Mouse (Mus musculus): ENCODE measurements at regions not wholly inside any gene's neighbourhood (a gene's known extent, or its start where the extent isn't known, plus 50 kb on each side); places are given as distances from the start of the nearest gene placed in this dataset.

DNA sequence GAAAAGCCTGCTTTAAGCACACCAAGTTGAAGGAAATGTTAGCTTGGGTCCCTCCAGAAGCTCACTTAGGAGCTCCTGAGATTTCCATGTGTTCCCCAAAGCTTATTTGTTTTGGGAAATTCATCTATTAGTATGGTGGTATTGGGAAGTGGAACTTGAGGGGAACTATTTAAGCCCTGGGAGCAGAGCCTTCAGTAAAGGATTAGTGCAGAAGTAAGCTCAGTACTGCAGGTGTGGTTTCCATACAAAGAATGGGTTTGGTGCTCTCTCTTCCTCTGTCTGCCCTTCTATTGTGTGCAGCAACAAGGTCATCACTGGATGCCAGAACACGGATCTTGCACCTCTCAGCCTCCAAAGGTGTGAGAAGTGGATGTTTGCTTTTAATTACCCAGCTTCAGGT is 57.2 kb downstream of the Foxa2 start:
- WGBS, result 47% methylated on average over 1 of the region's 1 CpGs
- Histone ChIP-seq H3K4me1 (ENCODE audit: control insufficient read depth, insufficient read depth, low read length) (no peaks in the 10 kb centered on the region), H3K27ac (ENCODE audit: control insufficient read depth, insufficient read depth, low read depth, low read length, poor library complexity) (no peak overlapping the region), H3K4me3 (replicated peaks; ENCODE audit: control insufficient read depth, low read depth, low read length) (no peak overlapping the region)
- no peak for TF ChIP-seq POLR2A (IDR thresholded peaks at IDR 0.05; ENCODE audit: borderline replicate concordance, control insufficient read depth, low read depth, low read length)
- no peak for TF ChIP-seq CTCF (IDR thresholded peaks at IDR 0.05; ENCODE audit: control insufficient read depth, insufficient read depth, low read length)

DNA sequence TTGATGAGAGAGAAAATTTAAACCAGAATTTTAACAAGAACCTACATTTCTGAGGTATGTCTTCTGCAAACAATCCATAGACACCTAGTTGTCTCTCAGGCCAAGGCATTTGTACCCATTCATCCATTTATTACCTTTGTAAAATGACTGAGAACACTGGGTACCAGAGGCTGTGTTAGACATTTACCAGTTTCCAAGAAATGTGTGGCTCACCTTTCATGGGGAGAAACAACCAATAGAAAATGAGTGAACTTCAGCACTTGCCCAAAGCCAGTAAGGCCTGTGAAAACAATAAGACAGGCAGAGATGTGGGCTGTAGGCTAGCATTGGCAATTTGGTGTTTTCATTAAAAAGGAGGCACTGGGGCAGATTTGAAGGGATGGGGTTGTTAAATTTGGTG is 58.2 kb downstream of the Foxa2 start:
- Histone ChIP-seq H3K4me3 (replicated peaks; ENCODE audit: control insufficient read depth, low read depth, low read length) (no peak overlapping the region), H3K4me1 (ENCODE audit: control insufficient read depth, insufficient read depth, low read length) (no peaks in the 10 kb centered on the region), H3K27ac (ENCODE audit: control insufficient read depth, insufficient read depth, low read depth, low read length, poor library complexity) (no peak overlapping the region)
- no peak for TF ChIP-seq CTCF (IDR thresholded peaks at IDR 0.05; ENCODE audit: control insufficient read depth, insufficient read depth, low read length)
- no peak for TF ChIP-seq POLR2A (IDR thresholded peaks at IDR 0.05; ENCODE audit: borderline replicate concordance, control insufficient read depth, low read depth, low read length)

DNA sequence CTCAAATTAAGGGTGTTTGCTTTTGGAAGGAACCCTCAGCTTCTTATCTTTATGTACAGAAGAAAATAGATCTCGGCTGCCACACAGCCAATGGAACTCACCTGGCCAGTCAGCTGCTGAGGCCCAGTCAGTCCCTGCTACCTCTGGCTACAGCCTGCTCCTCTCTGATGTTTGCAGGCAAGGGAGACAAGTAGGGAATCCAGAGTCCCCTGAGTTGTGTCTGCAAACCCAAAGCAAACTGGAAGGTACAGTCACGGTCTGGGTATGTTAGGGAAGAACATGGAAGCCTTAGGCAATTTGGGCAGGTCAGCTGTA is 61.6 kb downstream of the Foxa2 start:
- 65% methylated on average over 2 of the region's 2 CpGs for WGBS
- Histone ChIP-seq H3K4me1 (ENCODE audit: control insufficient read depth, insufficient read depth, low read length) (no peaks in the 10 kb centered on the region), H3K27ac (ENCODE audit: control insufficient read depth, insufficient read depth, low read depth, low read length, poor library complexity) (no peak overlapping the region), H3K4me3 (replicated peaks; ENCODE audit: control insufficient read depth, low read depth, low read length) (no peak overlapping the region)
- TF ChIP-seq CTCF (IDR thresholded peaks at IDR 0.05; ENCODE audit: control insufficient read depth, insufficient read depth, low read length), result no peak
- TF ChIP-seq POLR2A (IDR thresholded peaks at IDR 0.05; ENCODE audit: borderline replicate concordance, control insufficient read depth, low read depth, low read length), result no peak

DNA sequence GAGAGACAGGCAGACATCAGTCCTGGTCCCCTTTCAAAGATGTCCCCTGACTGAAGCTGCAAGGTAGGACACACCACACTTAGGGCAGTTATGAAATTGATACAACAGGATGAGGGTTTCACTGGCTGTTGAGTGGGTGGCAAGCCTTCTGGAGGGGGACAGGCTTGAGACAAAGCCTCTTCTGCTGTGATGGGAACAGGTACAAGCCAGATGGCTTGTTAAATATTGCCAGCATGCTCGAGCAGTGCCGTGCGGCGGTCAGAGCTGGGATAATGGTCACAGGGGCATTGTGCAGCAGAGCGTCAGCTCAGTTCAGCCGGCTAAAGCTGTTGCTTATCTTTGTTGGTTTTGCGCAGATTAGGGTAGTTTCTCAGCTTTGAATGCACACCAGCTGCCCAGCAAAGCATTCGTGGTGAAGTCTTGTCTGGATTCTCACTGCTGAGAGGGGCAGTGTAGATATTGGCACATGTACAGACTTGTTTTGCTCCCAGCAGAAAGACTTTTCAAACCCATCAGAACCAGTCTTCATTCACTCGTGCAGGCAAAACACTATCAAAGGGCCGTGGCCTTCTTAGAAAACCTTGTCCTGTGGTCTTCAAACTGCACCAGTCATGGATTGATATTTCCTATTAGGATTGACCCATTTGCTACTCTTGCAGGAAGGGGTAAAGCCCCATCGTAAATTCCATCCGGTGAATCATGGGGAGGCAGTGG is 62.1 kb downstream of the Foxa2 start:
- H3K4me3 ChIP-seq (replicated peaks; ENCODE audit: control insufficient read depth, low read depth, low read length), result no peak overlapping the region
- H3K4me1 ChIP-seq (ENCODE audit: control insufficient read depth, insufficient read depth, low read length), result no peaks in the 10 kb centered on the region
- no peak overlapping the region for H3K27ac ChIP-seq (ENCODE audit: control insufficient read depth, insufficient read depth, low read depth, low read length, poor library complexity)
- 66% methylated on average over 12 of the region's 12 CpGs for whole genome bisulfite sequencing
- TF ChIP-seq CTCF (IDR thresholded peaks at IDR 0.05; ENCODE audit: control insufficient read depth, insufficient read depth, low read length) (no peak), POLR2A (IDR thresholded peaks at IDR 0.05; ENCODE audit: borderline replicate concordance, control insufficient read depth, low read depth, low read length) (no peak)

DNA sequence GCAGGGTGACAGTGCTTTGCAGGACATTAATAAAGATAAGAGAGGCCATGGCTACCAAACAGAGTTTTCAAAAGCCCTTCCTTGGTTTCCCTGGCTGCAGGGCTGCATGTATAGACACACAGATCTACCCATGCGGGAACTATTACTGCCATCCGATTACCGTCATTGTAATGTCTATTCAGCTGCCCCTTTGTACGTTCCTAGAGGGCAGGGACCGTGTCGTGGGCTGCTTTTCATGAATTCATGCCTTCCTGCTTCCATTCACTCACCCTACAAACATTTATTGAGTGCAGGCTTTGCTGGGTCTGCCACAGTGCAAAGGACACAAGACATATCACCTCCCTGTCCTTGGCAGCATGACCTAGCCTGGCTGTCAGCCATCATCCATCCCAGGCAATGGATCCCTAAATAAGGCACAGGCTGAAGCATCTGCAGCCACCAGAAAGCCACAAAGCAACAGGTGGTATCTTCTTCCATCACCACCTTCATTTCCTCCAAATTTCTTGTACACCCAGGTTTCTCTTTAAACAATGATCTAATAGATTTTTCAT is 65.8 kb downstream of the Foxa2 start:
- TF ChIP-seq CTCF (IDR thresholded peaks at IDR 0.05; ENCODE audit: control insufficient read depth, insufficient read depth, low read length), result no peak
- TF ChIP-seq POLR2A (IDR thresholded peaks at IDR 0.05; ENCODE audit: borderline replicate concordance, control insufficient read depth, low read depth, low read length), result no peak
- H3K27ac ChIP-seq (ENCODE audit: control insufficient read depth, insufficient read depth, low read depth, low read length, poor library complexity), result no peak overlapping the region
- 79% methylated on average over 6 of the region's 6 CpGs for WGBS
- H3K4me3 ChIP-seq (replicated peaks; ENCODE audit: control insufficient read depth, low read depth, low read length), result no peak overlapping the region
- no peaks in the 10 kb centered on the region for H3K4me1 ChIP-seq (ENCODE audit: control insufficient read depth, insufficient read depth, low read length)

DNA sequence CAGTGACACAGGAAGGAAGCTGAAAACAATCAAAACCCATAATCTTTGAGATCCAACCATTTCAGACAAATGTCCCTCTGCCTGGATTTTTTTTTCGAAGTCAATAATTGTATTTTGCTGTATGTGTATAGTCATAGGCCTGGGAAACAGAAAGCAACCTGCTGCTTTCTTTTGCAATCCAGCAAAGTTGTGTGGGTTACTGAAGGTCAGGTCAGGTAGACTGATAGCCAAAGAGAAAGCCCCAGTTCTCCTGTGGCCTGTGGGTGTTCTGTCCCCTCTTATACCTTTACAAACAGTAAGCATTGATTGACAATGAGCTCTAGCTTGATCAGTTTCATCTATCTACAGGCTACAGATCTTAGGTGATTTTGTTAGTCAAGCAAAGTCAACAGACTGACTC is 66.4 kb downstream of the Foxa2 start:
- TF ChIP-seq CTCF (IDR thresholded peaks at IDR 0.05; ENCODE audit: control insufficient read depth, insufficient read depth, low read length), result no peak
- TF ChIP-seq POLR2A (IDR thresholded peaks at IDR 0.05; ENCODE audit: borderline replicate concordance, control insufficient read depth, low read depth, low read length), result no peak
- 71% methylated on average over 1 of the region's 1 CpGs for WGBS
- Histone ChIP-seq H3K4me3 (replicated peaks; ENCODE audit: control insufficient read depth, low read depth, low read length) (no peak overlapping the region), H3K4me1 (ENCODE audit: control insufficient read depth, insufficient read depth, low read length) (no peaks in the 10 kb centered on the region), H3K27ac (ENCODE audit: control insufficient read depth, insufficient read depth, low read depth, low read length, poor library complexity) (no peak overlapping the region)

DNA sequence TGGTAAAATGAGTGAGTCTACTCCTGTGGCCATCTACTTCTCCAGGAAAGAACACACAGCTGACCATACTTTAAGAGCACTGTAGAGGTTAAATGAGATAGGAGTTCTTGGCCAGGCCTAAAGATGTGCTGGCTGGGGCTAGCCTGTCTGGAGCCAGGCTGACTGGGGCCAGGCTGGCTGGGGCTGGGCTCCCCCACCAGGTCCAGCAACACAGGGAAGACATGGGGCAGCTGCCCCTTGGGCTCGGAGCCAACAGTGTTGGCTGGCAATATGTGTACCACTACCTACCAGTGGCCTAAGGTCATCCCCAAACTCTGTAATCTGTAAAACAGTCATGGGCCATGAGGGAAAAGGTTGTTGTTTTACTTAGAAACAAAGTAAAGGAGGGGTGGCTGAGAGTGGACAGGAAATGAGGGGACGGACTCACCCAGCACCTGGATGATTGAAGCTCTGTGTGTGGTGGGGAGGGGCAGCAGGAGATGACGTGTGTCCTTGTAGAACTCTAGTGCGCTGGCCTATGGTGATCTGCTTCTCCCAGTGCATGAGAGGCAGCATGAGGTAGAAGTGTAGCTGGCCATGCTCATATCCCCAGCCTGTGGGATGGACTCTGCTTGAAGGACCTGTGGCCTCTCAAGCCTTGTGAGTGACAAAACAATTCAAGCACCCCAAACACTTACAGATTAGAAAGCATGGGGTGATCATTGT is 67.0 kb downstream of the Foxa2 start:
- H3K4me1 ChIP-seq (ENCODE audit: control insufficient read depth, insufficient read depth, low read length), result no peaks in the 10 kb centered on the region
- H3K4me3 ChIP-seq (replicated peaks; ENCODE audit: control insufficient read depth, low read depth, low read length), result no peak overlapping the region
- TF ChIP-seq CTCF (IDR thresholded peaks at IDR 0.05; ENCODE audit: control insufficient read depth, insufficient read depth, low read length), result no peak
- no peak overlapping the region for H3K27ac ChIP-seq (ENCODE audit: control insufficient read depth, insufficient read depth, low read depth, low read length, poor library complexity)
- 83% methylated on average over 4 of the region's 4 CpGs for WGBS

DNA sequence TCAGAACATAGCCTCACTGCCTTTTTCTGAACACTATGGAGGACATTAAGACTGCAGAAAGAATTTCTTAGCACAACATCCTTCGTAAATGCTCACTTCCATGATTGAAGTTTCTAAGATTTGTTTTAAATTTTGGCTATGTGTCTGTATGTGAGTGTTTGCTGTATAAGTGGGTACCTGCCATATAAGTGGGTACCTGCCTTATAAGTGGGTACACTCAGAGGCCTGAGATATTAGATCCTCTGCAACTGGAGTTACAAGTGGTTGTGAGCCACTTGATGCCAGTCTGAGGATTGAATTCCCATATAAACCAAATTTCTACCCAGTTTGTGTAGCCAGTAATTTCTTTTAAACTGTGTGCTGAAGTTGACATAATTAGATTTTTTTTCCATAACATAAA is 67.8 kb downstream of the Foxa2 start:
- Histone ChIP-seq H3K4me3 (replicated peaks; ENCODE audit: control insufficient read depth, low read depth, low read length) (no peak overlapping the region), H3K4me1 (ENCODE audit: control insufficient read depth, insufficient read depth, low read length) (no peaks in the 10 kb centered on the region), H3K27ac (ENCODE audit: control insufficient read depth, insufficient read depth, low read depth, low read length, poor library complexity) (no peak overlapping the region)
- 71% methylated on average over 1 of the region's 1 CpGs for WGBS
- no peak for TF ChIP-seq POLR2A (IDR thresholded peaks at IDR 0.05; ENCODE audit: borderline replicate concordance, control insufficient read depth, low read depth, low read length)
- TF ChIP-seq CTCF (IDR thresholded peaks at IDR 0.05; ENCODE audit: control insufficient read depth, insufficient read depth, low read length), result no peak
